Mouse (Mus musculus) limb, embryonic 13.5 days (tissue): Measurements from ENCODE around the gene Dera. TPM values are rescaled to one million over a fixed set of nuclear protein-coding genes. Genes with fewer than 3 reads are reported as not detected.
A peak's percentile ranks its signal among the peaks of the same experiment; 100 is the strongest.

Source experiments
- ATAC-seq: fragments of 200-750 bp; cut with Nextera tagmentation; 2 replicates; pipeline ENCODE4 v1.8.0; 2017; ENCODE audit warnings: low read depth, moderate number of reproducible peaks, moderate TSS enrichment; ENCODE audit not compliant: low FRiP score
- H3K27ac ChIP-seq: fragments of 300-500 bp; sonication (generic); 2 replicates; pipeline ENCODE4 v1.5.1; 2015; ENCODE audit warnings: inconsistent platforms, mild to moderate bottlenecking, moderate library complexity
- H3K27me3 ChIP-seq: fragments of 300-500 bp; sonication (generic); 2 replicates; pipeline ENCODE4 v1.6.1; 2015; ENCODE audit warnings: mild to moderate bottlenecking, inconsistent platforms
- H3K36me3 ChIP-seq: fragments of 300-500 bp; sonication (generic); 2 replicates; pipeline ENCODE4 v1.6.1; 2015; ENCODE audit warnings: inconsistent platforms, mild to moderate bottlenecking, moderate library complexity
- H3K4me1 ChIP-seq: fragments of 300-500 bp; sonication (generic); 2 replicates; pipeline ENCODE4 v1.6.1; 2015; ENCODE audit warnings: inconsistent platforms
- H3K4me2 ChIP-seq: fragments of 300-500 bp; sonication (generic); replicated peaks from 2 replicates; pipeline ENCODE4 v1.6.1; 2015; ENCODE audit warnings: inconsistent platforms, mild to moderate bottlenecking, moderate library complexity
- H3K4me3 ChIP-seq: fragments of 300-500 bp; sonication (generic); 2 replicates; pipeline ENCODE4 v1.5.1; 2015; ENCODE audit warnings: moderate library complexity, mild to moderate bottlenecking, inconsistent platforms
- H3K9ac ChIP-seq: fragments of 300-500 bp; sonication (generic); 2 replicates; pipeline ENCODE4 v1.6.1; 2015; ENCODE audit warnings: mild to moderate bottlenecking, inconsistent platforms
- H3K9me3 ChIP-seq: fragments of 300-500 bp; sonication (generic); 2 replicates; pipeline ENCODE4 v1.6.1; 2016; ENCODE audit warnings: inconsistent platforms
- WGBS: fragments of 180-500 bp; shearing (Covaris S2); methylation state at CpG from one replicate; pipeline ENCODE4 v1.1.7; 2015; 5-methylcytosine and 5-hydroxymethylcytosine counted together
- polyA plus RNA-seq: library from polyadenylated mRNA; unstranded; fragments of >200 nt; fragmentation: Nextera tagmentation; extraction: Ambion mirVana; gene quantifications from 2 replicates; pipeline ENCODE4 v1.2.1, GENCODE M21; 2015

The Dera gene
- polyA plus RNA-seq, 1 experiment from 2014 or later = 49.0 TPM

DNA sequence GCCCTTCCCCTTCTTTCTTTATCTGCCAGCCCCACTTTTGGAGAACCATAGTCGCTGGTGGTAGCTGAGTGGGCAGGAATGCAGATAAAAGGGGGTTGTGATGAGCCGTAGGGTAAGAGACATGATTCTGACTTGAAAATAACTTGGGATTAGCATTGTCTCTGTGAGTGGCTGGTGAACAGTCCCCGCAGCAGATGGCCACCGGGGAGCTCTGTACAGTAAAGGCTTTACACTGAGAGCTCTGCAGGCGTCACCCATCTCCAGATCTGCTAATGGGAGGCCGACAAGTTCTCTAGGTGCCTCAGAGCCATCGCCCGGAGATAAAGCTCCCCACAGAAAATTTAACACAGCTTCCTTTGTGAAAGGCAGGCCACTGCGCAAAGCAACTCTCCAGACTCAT is 62.2 kb downstream of the Dera start:
- no peak for ATAC-seq
- H3K9ac ChIP-seq = no peak overlapping the region
- H3K36me3 ChIP-seq = no peaks in the 10 kb centered on the region
- H3K4me1 ChIP-seq = no peaks in the 10 kb centered on the region
- no peaks in the 10 kb centered on the region for H3K9me3 ChIP-seq
- 86% methylated on average over 9 of the region's 9 CpGs for WGBS
- no peak overlapping the region for H3K4me3 ChIP-seq
- no peak overlapping the region for H3K4me2 ChIP-seq
- no peak overlapping the region for H3K27ac ChIP-seq
- H3K27me3 ChIP-seq = no peaks in the 10 kb centered on the region

DNA sequence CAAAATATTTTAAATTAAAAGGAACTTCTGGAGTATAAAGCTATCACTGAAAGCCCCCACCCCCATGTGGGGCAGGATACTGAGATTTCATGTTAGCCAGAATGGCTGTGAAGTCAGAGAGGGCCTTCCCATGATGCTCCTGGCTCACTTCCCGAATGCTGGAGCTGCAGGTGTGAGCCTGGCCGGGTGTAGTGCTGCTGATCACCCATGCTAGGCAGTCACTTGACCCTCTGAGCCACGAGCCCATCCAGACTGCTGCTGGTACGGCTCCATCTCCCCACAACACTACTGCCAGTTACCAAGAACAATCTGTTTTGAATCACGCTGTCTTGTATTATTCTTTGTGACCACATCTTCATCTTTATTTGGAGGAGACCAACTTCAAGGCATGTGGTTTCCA is 68.2 kb downstream of the Dera start:
- H3K4me3 ChIP-seq = no peak overlapping the region
- no peak overlapping the region for H3K9ac ChIP-seq
- no peaks in the 10 kb centered on the region for H3K36me3 ChIP-seq
- ATAC-seq = no peak
- 0 out of 2 replicates have a peak, but pooled peaks cover 5% of the 10 kb centered on the region for H3K4me1 ChIP-seq
- no peaks in the 10 kb centered on the region for H3K27me3 ChIP-seq
- H3K27ac ChIP-seq = no peak overlapping the region
- no peaks in the 10 kb centered on the region for H3K9me3 ChIP-seq
- no peak overlapping the region for H3K4me2 ChIP-seq
- WGBS = 55% methylated on average over 5 of the region's 5 CpGs

DNA sequence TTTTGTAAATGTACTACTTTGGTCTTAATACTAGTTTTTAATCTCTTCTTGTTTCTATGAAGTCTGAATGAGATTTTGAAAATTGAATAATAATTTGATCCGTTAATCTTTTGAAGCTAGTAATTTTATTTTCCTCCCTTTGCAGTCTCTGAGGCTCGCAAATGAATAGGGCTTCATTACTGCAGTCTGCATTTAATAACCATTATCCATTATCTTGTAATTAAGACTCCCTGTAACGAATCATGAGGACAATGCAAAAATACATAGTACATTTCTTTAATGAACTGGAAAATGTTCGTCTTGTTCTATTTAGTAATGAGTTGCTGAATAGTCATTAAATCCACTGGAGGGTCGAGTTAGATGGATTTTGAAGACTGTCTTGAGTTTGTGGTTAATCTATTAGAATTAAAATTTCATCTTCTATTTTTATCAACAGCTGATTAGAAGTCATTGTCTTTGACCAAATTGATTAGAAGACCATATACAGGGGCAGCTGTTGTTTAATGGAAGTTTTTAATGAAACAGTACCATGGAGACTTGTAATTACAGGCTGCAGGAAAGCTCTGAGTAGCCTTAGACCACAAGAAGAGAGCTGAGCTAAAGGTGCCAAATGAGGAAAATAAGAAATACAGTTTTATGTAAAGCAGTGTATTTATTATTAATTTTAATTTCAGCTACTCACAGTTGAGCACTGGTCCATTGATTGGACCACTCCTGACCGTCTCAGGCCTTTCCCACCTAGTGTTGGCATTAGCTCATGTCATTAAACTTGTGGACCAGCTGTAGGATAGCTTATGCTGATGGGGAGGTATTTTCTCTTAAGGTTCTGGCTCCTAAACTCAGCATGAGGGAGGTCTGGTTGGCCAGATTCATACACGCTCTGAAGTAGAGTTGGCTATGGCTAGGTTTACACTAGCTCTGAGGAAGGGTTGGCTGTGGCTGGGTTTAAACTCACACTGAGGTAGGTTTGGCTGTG is 70.0 kb downstream of the Dera start:
- Histone ChIP-seq H3K36me3 (no peaks in the 10 kb centered on the region), H3K4me3 (no peak overlapping the region), H3K4me2 (no peak overlapping the region), H3K27me3 (no peaks in the 10 kb centered on the region), H3K9ac (no peak overlapping the region), H3K4me1 (0 out of 2 replicates have a peak, but pooled peaks cover 5% of the 10 kb centered on the region), H3K27ac (no peak overlapping the region), H3K9me3 (no peaks in the 10 kb centered on the region)
- ATAC-seq = peak; percentile 18; the same call in 1 of the 2 replicates
- WGBS = 51% methylated on average over 7 of the region's 7 CpGs

DNA sequence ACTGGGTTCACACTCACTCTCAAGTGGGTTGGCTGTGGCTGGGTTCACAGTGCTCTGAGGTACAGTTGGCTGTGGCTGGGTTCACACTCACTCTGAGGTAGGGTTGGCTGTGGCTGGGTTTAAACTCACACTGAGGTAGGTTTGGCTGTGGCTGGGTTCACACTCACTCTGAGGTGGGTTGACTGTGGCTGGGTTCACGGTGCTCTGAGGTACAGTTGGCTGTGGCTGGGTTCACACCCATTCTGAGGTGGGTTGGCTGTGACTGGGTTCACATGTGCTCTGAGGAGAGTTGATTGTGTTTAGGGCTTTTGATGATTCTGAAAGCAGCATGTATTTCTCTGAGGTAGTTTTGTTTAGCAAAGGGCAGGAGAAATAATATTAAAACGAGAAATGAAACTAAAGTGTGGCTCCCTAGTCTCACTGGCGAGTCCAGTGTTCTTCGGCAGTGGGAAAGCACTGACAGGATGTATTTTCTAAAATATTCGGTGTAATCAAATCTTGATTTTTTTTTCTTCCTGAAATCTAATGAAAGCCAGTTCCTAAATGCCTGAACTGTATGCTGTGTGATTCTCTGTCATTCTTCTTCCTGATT is 70.8 kb downstream of the Dera start:
- ATAC-seq = 0 out of 2 replicates have a peak, but pooled peaks have one; percentile 21
- H3K4me1 ChIP-seq = 0 out of 2 replicates have a peak, but pooled peaks cover 5% of the 10 kb centered on the region
- H3K4me3 ChIP-seq = no peak overlapping the region
- WGBS = 87% methylated on average over 5 of the region's 5 CpGs
- no peak overlapping the region for H3K27ac ChIP-seq
- no peak overlapping the region for H3K4me2 ChIP-seq
- H3K9me3 ChIP-seq = no peaks in the 10 kb centered on the region
- H3K9ac ChIP-seq = no peak overlapping the region
- no peaks in the 10 kb centered on the region for H3K27me3 ChIP-seq
- no peaks in the 10 kb centered on the region for H3K36me3 ChIP-seq

DNA sequence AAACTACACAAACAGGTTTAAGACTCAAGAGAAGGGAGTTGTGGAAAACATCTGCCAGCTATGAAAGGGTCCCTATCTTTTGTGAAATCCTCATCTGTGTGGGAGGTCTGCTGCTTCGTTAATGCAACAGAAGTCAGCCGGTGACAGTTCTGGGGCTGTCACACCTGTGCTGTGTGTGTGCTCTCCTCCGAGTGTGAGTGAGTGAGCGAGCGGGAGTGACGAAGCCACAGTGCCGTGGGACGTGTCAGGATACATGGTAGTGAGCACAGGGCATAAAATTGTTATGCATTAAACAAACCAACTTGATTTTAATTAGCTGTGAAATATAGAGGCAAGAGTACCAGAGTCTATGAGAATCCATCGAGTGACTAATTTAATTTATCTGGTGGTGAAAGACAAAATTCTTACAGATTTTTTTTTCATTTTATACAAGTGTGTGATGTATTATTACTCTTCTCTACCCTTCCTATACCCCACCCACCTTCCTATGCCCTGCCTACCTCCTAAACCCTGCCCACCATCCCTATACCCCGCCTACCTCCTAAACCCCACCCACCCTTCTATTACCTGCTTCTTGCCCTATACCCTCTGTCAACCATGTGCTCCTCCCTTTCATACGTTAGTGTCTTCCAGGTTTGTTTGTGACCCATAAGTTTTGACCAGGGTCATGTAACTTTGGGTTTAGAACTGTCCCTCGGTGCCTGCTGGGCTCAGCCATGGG is 74.9 kb downstream of the Dera start:
- no peak overlapping the region for H3K4me3 ChIP-seq
- H3K27ac ChIP-seq = no peak overlapping the region
- H3K4me2 ChIP-seq = no peak overlapping the region
- no peak overlapping the region for H3K9ac ChIP-seq
- 86% methylated on average over 12 of the region's 12 CpGs for WGBS
- 0 out of 2 replicates have a peak, but pooled peaks cover 5% of the 10 kb centered on the region for H3K4me1 ChIP-seq
- no peaks in the 10 kb centered on the region for H3K9me3 ChIP-seq
- H3K27me3 ChIP-seq = no peaks in the 10 kb centered on the region
- H3K36me3 ChIP-seq = no peaks in the 10 kb centered on the region
- ATAC-seq = no peak; the same call in 1 of the 2 replicates

DNA sequence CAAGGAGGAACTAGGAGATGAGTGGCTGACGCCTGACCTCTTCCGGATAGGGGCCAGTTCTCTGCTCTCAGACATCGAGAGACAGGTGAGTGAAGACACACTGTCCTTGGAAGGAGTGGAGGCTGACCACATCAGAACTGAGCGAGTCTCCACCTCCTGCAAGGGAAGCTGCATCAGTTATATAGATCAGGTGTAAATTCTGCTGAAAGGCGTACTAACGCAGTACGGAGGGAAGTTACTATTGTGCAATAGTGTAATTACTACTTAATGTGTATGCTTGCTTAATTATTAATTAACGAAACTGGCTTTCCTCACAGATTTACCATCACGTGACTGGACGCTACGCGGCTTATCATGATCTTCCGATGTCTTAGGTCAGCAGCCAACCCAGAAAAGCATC is 82.5 kb downstream of the Dera start:
- no peaks in the 10 kb centered on the region for H3K9me3 ChIP-seq
- H3K27ac ChIP-seq = no peak overlapping the region
- WGBS = 93% methylated on average over 13 of the region's 13 CpGs
- H3K27me3 ChIP-seq = no peaks in the 10 kb centered on the region
- no peaks in the 10 kb centered on the region for H3K36me3 ChIP-seq
- no peak overlapping the region for H3K4me2 ChIP-seq
- no peak for ATAC-seq
- no peak overlapping the region for H3K9ac ChIP-seq
- no peaks in the 10 kb centered on the region for H3K4me1 ChIP-seq
- no peak overlapping the region for H3K4me3 ChIP-seq

DNA sequence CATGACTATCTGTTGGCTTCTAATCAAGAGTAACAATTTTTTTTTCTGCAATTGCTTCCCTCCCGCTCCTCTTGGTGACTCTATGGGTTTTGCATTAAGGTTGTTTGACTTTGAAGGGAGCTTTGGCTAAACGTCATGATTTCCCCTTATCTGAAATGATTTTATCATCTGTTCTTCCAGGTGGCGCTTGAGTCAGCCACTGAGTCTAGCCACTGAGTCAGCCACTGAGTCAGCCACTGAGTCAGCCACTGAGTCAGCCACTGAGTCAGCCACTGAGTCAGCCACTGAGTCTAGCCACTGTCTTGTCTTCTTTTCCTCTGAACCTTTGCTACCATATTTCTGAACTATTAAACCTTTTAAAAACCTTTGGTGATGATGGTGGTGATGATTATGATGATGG is 89.0 kb downstream of the Dera start:
- no peaks in the 10 kb centered on the region for H3K4me1 ChIP-seq
- H3K9me3 ChIP-seq = no peaks in the 10 kb centered on the region
- H3K4me2 ChIP-seq = no peak overlapping the region
- no peak for ATAC-seq
- no peaks in the 10 kb centered on the region for H3K27me3 ChIP-seq
- no peak overlapping the region for H3K27ac ChIP-seq
- WGBS = 88% methylated on average over 3 of the region's 3 CpGs
- no peak overlapping the region for H3K9ac ChIP-seq
- no peaks in the 10 kb centered on the region for H3K36me3 ChIP-seq
- H3K4me3 ChIP-seq = no peak overlapping the region

DNA sequence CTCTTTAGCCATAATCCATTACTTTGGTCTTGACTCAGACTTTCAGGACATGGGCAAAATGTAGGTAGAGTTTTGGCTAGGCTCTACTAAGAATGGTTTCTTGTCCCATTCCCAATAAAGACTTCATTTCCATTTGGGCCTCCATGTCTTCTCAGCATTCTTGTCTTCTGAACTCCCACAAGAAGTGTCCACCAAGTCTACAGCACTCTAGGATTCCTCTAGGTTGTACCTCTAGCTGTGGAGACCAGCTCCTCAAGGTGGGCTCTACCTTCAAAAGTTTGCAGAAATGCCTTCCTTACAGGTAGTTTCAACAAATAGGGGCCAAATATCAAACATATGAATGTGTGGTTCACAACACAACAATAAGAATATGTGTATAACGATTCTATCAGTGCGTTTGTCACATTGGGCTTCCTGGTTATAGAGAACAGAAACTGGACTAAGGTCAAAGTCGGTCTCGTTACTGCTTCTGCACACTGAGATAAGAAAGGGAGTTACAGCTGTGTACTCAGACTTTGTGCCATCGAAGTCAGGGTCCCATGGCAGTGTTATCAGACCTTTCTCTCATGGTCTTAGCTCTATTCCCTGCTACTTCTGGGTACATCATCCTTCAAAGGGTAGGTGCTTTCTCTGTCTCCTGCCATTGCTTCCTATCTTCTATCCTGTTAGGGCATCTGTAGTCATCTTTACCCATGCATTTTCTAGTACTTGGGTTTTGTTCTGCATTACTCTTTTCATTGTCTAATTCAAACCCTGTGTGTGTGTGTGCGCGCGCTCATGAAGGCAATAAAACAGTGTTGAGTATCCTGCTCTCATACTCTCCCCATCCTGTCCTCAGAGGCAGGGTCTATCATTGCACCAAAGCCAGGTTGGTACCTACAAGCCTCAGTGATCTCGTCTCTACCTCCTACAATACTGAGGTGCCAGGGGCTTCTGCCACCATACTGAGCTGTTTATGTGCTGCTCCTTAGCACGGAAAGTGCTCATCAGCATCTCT is 103.2 kb downstream of the Dera start:
- H3K4me3 ChIP-seq = no peak overlapping the region
- no peaks in the 10 kb centered on the region for H3K4me1 ChIP-seq
- peaks cover 6% of the 10 kb centered on the region for H3K36me3 ChIP-seq
- H3K9ac ChIP-seq = no peak overlapping the region
- 91% methylated on average over 10 of the region's 10 CpGs for WGBS
- no peaks in the 10 kb centered on the region for H3K27me3 ChIP-seq
- no peak for ATAC-seq
- H3K27ac ChIP-seq = no peak overlapping the region
- H3K4me2 ChIP-seq = no peak overlapping the region
- H3K9me3 ChIP-seq = peaks cover 15% of the 10 kb centered on the region

DNA sequence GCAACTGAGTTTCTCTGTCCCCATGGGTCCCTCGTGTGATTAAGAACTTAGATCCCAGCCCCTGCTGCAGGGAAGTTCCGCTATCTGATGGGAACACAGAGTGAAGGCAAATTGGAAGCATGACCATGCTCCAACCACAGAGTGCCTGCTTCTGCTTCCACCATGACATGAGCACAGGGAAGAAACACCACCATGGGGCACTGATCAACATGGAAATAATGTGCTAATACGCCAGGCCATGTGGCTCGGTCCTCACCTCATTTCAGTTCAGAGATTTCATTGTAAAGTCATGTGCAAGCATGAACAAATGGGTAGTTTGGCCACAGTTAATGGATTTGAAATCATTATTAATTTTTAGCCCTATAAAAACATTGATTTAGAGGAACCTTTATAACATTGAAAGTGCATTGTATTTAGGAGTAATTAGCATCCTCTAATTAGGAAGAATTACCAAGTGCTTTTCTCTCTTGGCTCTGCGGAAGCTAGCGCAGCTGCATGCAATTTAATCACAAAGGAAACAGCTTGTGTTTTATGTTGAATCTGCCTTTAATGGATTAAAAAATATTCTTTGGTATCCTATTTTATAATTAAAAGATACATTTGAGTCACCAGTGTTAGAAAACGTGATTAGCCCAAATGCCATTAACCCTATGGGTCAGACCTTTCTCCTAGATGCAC is 115.7 kb downstream of the Dera start:
- no peak for ATAC-seq
- Histone ChIP-seq H3K27me3 (no peaks in the 10 kb centered on the region), H3K9ac (no peak overlapping the region), H3K36me3 (no peaks in the 10 kb centered on the region), H3K4me3 (no peak overlapping the region), H3K4me2 (no peak overlapping the region), H3K9me3 (no peaks in the 10 kb centered on the region), H3K4me1 (no peaks in the 10 kb centered on the region), H3K27ac (no peak overlapping the region)
- WGBS = 77% methylated on average over 7 of the region's 7 CpGs

DNA sequence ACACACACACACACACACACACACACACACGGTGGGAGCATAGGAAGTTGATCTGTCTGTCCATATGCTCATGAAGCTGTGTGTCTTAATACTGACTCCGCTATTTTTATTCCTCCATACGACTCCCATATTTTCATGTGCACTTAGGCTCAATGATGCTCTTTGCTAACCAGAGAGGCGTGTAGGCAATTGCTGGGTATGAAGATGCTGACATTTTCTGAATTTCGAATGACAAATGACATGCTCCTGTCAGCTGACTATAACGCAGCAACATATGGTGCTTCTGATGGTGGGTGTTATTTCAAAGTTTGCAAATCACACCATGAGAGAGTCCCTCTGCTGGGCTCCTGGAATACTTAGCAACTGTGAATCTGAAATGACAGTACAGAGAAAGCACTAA is 116.3 kb downstream of the Dera start:
- Histone ChIP-seq H3K27me3 (no peaks in the 10 kb centered on the region), H3K4me2 (no peak overlapping the region), H3K9ac (no peak overlapping the region), H3K4me1 (no peaks in the 10 kb centered on the region), H3K9me3 (no peaks in the 10 kb centered on the region), H3K4me3 (no peak overlapping the region), H3K36me3 (no peaks in the 10 kb centered on the region), H3K27ac (no peak overlapping the region)
- WGBS = 84% methylated on average over 6 of the region's 6 CpGs
- ATAC-seq = no peak
